Mouse (Mus musculus) stomach, postnatal 0 days (tissue): ENCODE measurements around the gene Iqcn.

Experiments
- CTCF ChIP-seq: IDR thresholded peaks from 2 replicates; pipeline ENCODE4 v1.5.1; 2016; ENCODE audit warnings: antibody characterized with exemption, low read depth, mild to moderate bottlenecking, moderate library complexity
- EP300 ChIP-seq: optimal IDR thresholded peaks from 2 replicates; pipeline ENCODE3; 2016; ENCODE audit warnings: antibody characterized with exemption

DNA sequence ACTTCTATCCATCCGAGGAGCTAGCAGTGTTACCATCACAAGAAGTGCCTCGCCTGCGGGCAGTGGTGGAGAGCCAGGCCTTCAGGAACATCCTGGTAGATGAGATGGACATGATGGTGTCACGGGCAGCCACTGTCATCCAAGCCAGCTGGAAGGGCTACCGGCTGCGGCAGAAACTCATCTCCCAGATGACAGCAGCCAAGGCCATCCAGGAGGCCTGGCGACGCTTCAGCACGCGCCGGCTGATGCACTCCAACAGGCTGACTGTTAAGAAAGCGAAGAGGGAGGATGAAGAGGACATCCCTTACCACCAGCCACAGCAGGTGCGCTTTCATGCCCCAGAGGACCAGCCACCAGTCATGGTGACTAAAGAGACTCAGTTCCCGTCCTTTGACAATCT lies 5.0 kb downstream of the Iqcn start:
- no peak for TF ChIP-seq EP300
- no peak for TF ChIP-seq CTCF
